Mouse (Mus musculus): ENCODE measurements at regions not wholly inside any gene's neighbourhood (a gene's known extent, or its start where the extent isn't known, plus 50 kb on each side); places are given as distances from the start of the nearest gene placed in this dataset.

DNA sequence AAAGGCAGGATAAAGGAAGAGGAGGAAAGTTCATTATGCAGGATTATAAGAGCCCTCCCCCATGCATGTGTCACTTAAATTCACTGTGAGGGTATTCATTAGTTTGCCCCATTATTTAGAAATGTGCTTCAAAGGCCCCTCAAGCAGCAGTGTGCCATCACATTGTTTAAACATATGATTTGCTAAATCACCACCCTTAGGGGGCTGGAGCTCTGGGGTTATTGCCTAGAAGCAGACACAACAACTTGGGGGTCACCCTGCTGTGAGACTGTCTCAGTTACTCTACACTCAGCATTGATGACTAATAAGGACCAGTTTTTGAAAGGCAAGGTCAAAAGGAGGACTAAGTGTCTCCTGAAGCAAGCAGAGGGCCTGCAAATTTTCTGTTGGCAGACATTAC is 285.4 kb upstream of the Plxna2 start:
- Histone ChIP-seq H3K4me3 (replicated peaks) (no peak overlapping the region), H3K4me1 (peaks cover 4% of the 10 kb centered on the region; the same call in 1 of the 2 replicates), H3K27me3 (no peaks in the 10 kb centered on the region), H3K9me3 (replicated peaks) (no peaks in the 10 kb centered on the region), H3K4me2 (replicated peaks) (no peak overlapping the region), H3K27ac (replicated peaks) (no peak overlapping the region), H3K9ac (no peak overlapping the region), H3K36me3 (no peaks in the 10 kb centered on the region)
- ATAC-seq (ENCODE audit: insufficient number of reproducible peaks, low FRiP score, low TSS enrichment, low read depth): no peak

DNA sequence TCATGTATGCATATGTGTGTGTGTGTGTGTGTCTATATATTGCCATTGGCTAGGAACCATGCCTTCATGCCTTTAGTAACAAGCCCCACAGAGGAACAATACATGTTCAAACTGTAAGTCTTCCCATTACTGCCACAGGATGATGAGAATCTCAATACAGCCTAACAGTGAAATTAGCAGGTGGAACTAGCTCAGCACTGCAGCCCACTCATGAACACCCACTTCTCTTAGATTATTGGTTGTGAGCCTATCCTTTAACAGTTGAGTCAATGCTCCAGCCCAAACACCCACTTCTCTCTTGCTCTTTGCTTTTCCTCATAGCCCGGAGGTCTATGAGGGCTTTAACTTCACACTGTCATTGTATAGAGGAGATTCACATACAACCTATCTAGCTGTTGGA is 287.5 kb upstream of the Plxna2 start:
- H3K4me2 ChIP-seq (replicated peaks): no peak overlapping the region
- no peaks in the 10 kb centered on the region for H3K27me3 ChIP-seq
- no peak overlapping the region for H3K4me3 ChIP-seq (replicated peaks)
- ATAC-seq (ENCODE audit: insufficient number of reproducible peaks, low FRiP score, low TSS enrichment, low read depth): no peak
- no peaks in the 10 kb centered on the region; the same call in 1 of the 2 replicates for H3K4me1 ChIP-seq
- H3K36me3 ChIP-seq: no peaks in the 10 kb centered on the region
- H3K27ac ChIP-seq (replicated peaks): no peak overlapping the region
- H3K9ac ChIP-seq: no peak overlapping the region
- 92% methylated on average over 1 of the region's 1 CpGs for WGBS
- H3K9me3 ChIP-seq (replicated peaks): no peaks in the 10 kb centered on the region

DNA sequence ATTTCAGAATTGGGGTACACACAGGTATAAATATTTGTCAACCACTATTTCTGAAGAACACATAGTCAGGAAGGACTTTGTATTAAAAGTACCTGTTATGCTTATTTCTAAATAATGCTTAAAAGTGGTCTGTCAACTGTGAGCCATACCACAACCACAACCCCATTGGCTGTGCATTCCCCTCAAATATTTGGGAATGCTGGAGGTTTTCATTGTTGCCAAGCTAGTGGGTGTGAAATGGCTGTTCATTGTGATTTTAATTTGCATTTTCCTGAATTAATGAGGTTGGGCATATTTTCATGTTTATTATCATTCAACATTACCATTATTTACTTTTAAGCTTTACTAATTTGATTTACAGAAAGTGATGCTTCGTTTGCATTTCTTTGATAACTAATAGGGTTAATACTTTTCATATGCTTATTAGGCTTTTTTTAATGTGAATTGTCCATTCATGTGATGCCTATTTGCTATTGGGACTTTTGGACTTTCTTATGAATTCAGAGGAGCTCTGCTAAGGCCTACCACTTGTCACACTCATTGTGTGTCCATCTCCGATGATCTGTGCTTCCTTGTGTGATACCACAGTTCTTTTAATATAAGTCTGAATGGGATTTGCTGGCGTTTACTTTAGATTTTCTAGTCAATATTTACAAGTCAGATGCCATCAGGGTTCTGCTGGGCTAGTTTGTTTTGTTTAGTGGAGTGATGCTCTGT is 297.5 kb upstream of the Plxna2 start:
- H3K4me3 ChIP-seq (replicated peaks): no peak overlapping the region

DNA sequence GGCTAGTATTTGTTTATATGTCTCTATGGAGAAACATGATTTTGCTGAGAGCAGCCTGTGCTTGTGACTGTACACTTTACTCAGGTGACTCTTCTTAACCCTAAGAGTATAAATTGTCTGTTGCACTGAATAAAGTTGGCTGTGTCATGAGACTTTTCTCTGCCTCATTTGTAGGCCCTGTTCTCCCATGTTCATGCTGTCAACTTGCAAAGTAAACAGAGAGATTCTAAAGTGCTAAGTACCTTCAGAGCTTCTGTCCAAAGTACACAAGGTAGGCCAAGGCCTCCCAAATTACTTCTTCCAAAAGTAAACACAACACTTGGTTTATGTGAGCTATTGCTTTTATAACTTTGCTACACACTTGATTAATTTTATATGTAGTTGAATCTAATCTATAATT is 299.7 kb upstream of the Plxna2 start:
- Histone ChIP-seq H3K9ac (no peak overlapping the region), H3K27me3 (no peaks in the 10 kb centered on the region), H3K4me1 (no peaks in the 10 kb centered on the region), H3K9me3 (replicated peaks) (no peaks in the 10 kb centered on the region), H3K4me2 (replicated peaks) (no peak overlapping the region), H3K36me3 (no peaks in the 10 kb centered on the region), H3K4me3 (replicated peaks) (no peak overlapping the region), H3K27ac (replicated peaks) (no peak overlapping the region)
- no peak for ATAC-seq (ENCODE audit: insufficient number of reproducible peaks, low FRiP score, low TSS enrichment, low read depth)

More for the DNA sequence above, 297.5 kb upstream of the Plxna2 start:
- Histone ChIP-seq H3K27me3 (no peaks in the 10 kb centered on the region), H3K27ac (replicated peaks) (no peak overlapping the region), H3K9me3 (replicated peaks) (no peaks in the 10 kb centered on the region), H3K36me3 (no peaks in the 10 kb centered on the region), H3K4me2 (replicated peaks) (no peak overlapping the region), H3K9ac (no peak overlapping the region), H3K4me1 (no peaks in the 10 kb centered on the region)
- 82% methylated on average over 3 of the region's 3 CpGs for WGBS
- ATAC-seq (ENCODE audit: insufficient number of reproducible peaks, low FRiP score, low TSS enrichment, low read depth): no peak

- Histone ChIP-seq H3K9me3 (replicated peaks) (no peaks in the 10 kb centered on the region), H3K27ac (replicated peaks) (no peak overlapping the region), H3K9ac (no peak overlapping the region), H3K4me1 (no peaks in the 10 kb centered on the region), H3K36me3 (no peaks in the 10 kb centered on the region), H3K27me3 (no peaks in the 10 kb centered on the region), H3K4me3 (replicated peaks) (no peak overlapping the region), H3K4me2 (replicated peaks) (no peak overlapping the region)
- ATAC-seq (ENCODE audit: insufficient number of reproducible peaks, low FRiP score, low TSS enrichment, low read depth): no peak
- WGBS: 85% methylated on average over 2 of the region's 2 CpGs
These were observed 302.4 kb upstream of the Plxna2 start for GRCm38 (mm10) chr1:194315593-194315992.

DNA sequence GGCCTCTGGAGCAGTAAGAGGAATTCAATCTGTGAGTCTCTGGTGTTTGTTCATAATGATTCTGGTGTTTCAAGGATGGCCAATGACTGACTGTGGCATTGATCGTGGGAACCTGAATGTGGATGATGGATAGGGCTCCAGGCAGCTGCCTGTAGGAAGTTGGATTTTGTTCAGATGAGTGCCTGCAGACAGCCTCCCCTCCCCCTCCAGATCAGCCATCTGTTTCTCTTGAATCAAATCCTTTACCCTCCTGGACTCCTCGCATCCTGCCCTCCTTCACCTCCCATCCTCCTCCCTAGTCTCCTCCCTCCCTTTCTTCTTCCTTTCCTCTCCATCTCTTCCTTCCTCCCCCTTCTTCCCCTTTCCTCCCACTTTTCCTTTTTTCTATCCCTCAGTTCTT is 307.6 kb upstream of the Plxna2 start:
- Histone ChIP-seq H3K4me2 (replicated peaks) (no peak overlapping the region), H3K36me3 (no peaks in the 10 kb centered on the region), H3K27ac (replicated peaks) (no peak overlapping the region), H3K27me3 (no peaks in the 10 kb centered on the region), H3K4me1 (no peaks in the 10 kb centered on the region), H3K9ac (no peak overlapping the region), H3K9me3 (replicated peaks) (no peaks in the 10 kb centered on the region), H3K4me3 (replicated peaks) (no peak overlapping the region)
- ATAC-seq (ENCODE audit: insufficient number of reproducible peaks, low FRiP score, low TSS enrichment, low read depth): no peak
- 32% methylated on average over 2 of the region's 2 CpGs for WGBS

- H3K4me1 ChIP-seq: no peaks in the 10 kb centered on the region
These were observed 309.4 kb upstream of the Plxna2 start for GRCm38 (mm10) chr1:194308648-194309047.

GRCm38 (mm10) chr1:194303951-194304350 is 314.1 kb upstream of the Plxna2 start:
- 72% methylated on average over 1 of the region's 1 CpGs for WGBS
- no peak overlapping the region for H3K9ac ChIP-seq
- no peak for ATAC-seq (ENCODE audit: insufficient number of reproducible peaks, low FRiP score, low TSS enrichment, low read depth)
- H3K4me2 ChIP-seq (replicated peaks): no peak overlapping the region
- H3K36me3 ChIP-seq: no peaks in the 10 kb centered on the region
- H3K27me3 ChIP-seq: no peaks in the 10 kb centered on the region
- H3K27ac ChIP-seq (replicated peaks): no peak overlapping the region
- no peak overlapping the region for H3K4me3 ChIP-seq (replicated peaks)
- H3K9me3 ChIP-seq (replicated peaks): no peaks in the 10 kb centered on the region
- H3K4me1 ChIP-seq: no peaks in the 10 kb centered on the region

More at GRCm38 (mm10) chr1:194308648-194309047, 309.4 kb upstream of the Plxna2 start:
- Histone ChIP-seq H3K9ac (no peak overlapping the region), H3K9me3 (replicated peaks) (no peaks in the 10 kb centered on the region), H3K27me3 (no peaks in the 10 kb centered on the region), H3K4me3 (replicated peaks) (no peak overlapping the region), H3K27ac (replicated peaks) (no peak overlapping the region), H3K36me3 (no peaks in the 10 kb centered on the region), H3K4me2 (replicated peaks) (no peak overlapping the region)
- no peak for ATAC-seq (ENCODE audit: insufficient number of reproducible peaks, low FRiP score, low TSS enrichment, low read depth)
- 84% methylated on average over 3 of the region's 3 CpGs for WGBS

GRCm38 (mm10) chr1:194302775-194303174 is 315.2 kb upstream of the Plxna2 start:
- H3K27me3 ChIP-seq: no peaks in the 10 kb centered on the region
- H3K4me3 ChIP-seq (replicated peaks): no peak overlapping the region
- WGBS: 41% methylated on average over 1 of the region's 1 CpGs
- no peak for ATAC-seq (ENCODE audit: insufficient number of reproducible peaks, low FRiP score, low TSS enrichment, low read depth)
- H3K4me2 ChIP-seq (replicated peaks): no peak overlapping the region
- H3K9me3 ChIP-seq (replicated peaks): no peaks in the 10 kb centered on the region
- H3K36me3 ChIP-seq: no peaks in the 10 kb centered on the region
- no peak overlapping the region for H3K27ac ChIP-seq (replicated peaks)
- H3K4me1 ChIP-seq: no peaks in the 10 kb centered on the region
- H3K9ac ChIP-seq: no peak overlapping the region

GRCm38 (mm10) chr1:194281941-194282340 is 336.1 kb upstream of the Plxna2 start:
- ATAC-seq (ENCODE audit: insufficient number of reproducible peaks, low FRiP score, low TSS enrichment, low read depth): no peak
- WGBS: 65% methylated on average over 3 of the region's 3 CpGs
- Histone ChIP-seq H3K4me3 (replicated peaks) (no peak overlapping the region), H3K9ac (no peak overlapping the region), H3K9me3 (replicated peaks) (no peaks in the 10 kb centered on the region), H3K27ac (replicated peaks) (no peak overlapping the region), H3K36me3 (no peaks in the 10 kb centered on the region), H3K27me3 (no peaks in the 10 kb centered on the region), H3K4me2 (replicated peaks) (no peak overlapping the region), H3K4me1 (no peaks in the 10 kb centered on the region)

DNA sequence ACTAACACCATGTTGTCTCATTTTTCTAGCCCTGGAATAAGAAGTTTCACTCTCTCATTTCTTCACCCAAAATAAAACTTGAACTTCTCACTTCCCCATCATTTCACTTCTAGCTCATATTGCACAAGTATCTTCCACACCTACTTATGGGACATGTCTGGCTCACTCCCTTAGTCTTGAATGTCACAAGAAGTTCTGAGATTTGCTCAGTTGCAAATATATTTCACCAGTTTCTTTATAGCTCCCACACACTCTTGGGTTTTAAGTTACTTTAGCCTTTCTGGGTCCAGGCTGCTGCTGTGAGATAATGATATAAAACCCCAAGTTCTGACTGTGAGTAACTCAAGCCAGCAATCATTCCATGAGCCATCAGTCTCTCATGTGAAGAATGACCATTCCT is 350.0 kb upstream of the Plxna2 start:
- Histone ChIP-seq H3K4me1 (no peaks in the 10 kb centered on the region), H3K27me3 (no peaks in the 10 kb centered on the region), H3K9ac (no peak overlapping the region), H3K27ac (replicated peaks) (no peak overlapping the region), H3K4me2 (replicated peaks) (no peak overlapping the region), H3K36me3 (no peaks in the 10 kb centered on the region), H3K9me3 (replicated peaks) (no peaks in the 10 kb centered on the region), H3K4me3 (replicated peaks) (no peak overlapping the region)
- no peak for ATAC-seq (ENCODE audit: insufficient number of reproducible peaks, low FRiP score, low TSS enrichment, low read depth)

DNA sequence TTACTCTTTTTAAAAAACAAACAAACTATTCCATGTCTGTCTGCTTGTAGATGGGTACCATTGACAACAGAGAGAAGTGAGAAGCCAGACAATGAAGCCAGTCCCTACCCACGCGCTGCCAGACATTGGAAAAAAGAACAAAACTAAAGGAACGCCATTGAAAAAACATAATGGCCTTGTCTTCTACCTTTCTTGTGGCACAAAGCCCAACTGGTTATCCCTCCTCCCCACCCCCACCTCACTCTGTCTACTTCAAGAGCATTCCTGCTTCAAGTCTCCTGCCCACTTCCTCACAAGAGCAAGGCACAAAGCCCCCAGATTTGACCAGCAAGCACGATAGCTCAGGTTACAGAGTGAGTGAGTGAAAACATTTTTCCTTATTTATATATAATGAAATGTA is 355.6 kb upstream of the Plxna2 start:
- Histone ChIP-seq H3K4me2 (replicated peaks) (no peak overlapping the region), H3K36me3 (no peaks in the 10 kb centered on the region), H3K4me3 (replicated peaks) (no peak overlapping the region), H3K9ac (no peak overlapping the region), H3K4me1 (no peaks in the 10 kb centered on the region), H3K27ac (replicated peaks) (no peak overlapping the region), H3K27me3 (no peaks in the 10 kb centered on the region), H3K9me3 (replicated peaks) (no peaks in the 10 kb centered on the region)
- no peak for ATAC-seq (ENCODE audit: insufficient number of reproducible peaks, low FRiP score, low TSS enrichment, low read depth)
- WGBS: 65% methylated on average over 4 of the region's 4 CpGs
